Mouse (Mus musculus): Measurements from ENCODE around the gene Gm45808.
"Not testable (repeated sequence)": the region's sequence is repeated elsewhere in the genome, so short reads cannot be mapped to it uniquely, and the experiment has no call there.

Gm45808 gene

GRCm38 (mm10) chr7:45486761-45487415 lies at the start of gene Gm45808:
Gene Gm45808 (minus strand): TSS chr7:45486811.
- no peak for DNase-seq (ENCODE audit: low read depth)

GRCm38 (mm10) chr7:45535676-45536075 lies 49.1 kb upstream of the Gm45808 start:
- DNase-seq (ENCODE audit: low read depth) = no peak

GRCm38 (mm10) chr7:45530643-45531042 lies 44.0 kb upstream of the Gm45808 start:
- DNase-seq (ENCODE audit: low read depth) = no peak

DNA sequence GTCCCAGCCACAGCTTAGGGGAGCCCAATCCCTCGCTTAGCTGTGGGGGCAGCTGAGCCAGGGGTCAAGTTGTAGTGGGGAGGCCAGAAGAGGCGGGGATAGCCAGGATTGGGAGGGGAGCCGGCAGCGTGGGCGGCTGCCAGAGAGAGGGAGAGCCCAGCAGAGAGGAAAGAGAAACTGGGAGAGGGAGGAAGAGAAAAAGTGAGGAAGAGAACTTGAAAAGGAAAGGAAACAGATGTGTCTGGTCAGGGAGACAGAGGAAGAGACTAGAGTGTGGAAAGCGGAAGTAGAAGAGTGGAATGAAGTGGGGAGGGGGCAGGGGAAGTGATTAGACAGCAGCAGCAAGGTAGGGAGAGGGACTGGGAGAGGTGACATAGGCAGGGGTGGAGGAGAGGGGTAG lies 42.9 kb upstream of the Gm45808 start:
- peak; percentile 39 for DNase-seq (ENCODE audit: low read depth)

DNA sequence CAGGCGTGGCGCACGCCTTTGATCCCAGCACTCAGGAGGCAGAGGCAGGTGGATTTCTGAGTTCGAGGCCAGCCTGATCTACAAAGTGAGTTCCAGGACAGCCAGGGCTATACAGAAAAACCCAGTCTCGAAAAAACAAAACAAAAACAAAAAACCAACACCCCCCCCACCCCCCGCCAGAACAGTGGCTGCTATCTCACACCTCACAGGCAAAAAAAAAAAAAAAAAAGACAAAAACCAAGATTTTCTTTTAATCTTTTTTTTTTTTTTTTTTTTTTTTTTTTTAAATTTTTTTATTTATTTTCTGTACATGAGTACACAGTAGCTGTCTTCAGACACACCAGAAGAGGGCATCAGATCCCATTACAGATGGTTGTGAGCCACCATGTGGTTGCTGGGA lies 40.6 kb upstream of the Gm45808 start:
- DNase-seq (ENCODE audit: low read depth) = peak; percentile 70

- peak; percentile 83 for DNase-seq (ENCODE audit: low read depth)
Measured at GRCm38 (mm10) chr7:45526474-45527120, 40.0 kb upstream of the Gm45808 start.

DNA sequence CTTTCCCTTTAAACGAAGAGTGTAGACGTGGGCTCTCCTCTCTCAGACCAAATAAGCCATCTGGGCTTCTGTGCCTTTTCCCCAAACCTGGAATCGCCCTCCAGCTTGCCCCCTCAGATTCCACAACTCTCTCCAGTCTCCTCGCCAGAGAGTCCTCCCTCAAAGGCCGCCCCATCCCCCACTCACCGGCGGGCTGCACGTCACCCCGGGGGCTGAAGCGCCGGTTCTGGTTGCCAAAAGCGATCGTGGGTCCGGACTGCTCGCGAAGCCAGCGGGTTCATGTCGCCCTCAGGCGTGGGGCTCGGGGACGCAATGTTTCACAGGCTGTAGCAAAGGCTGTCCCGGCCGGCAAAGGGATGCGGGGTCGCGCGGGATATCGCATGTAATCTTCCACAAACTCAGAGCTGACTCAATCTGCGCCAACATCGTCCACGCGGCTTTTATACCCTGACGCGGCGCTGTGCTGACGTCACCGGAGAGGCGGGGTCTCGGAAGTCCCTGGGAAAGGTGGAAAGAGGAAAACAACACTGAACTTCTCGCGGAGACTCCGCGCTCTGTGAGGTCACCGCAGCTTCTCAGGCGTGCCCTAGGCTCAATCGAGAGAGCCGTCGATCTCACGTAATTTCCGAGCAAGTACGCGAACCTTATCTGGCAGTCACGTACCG lies 39.3 kb upstream of the Gm45808 start, which contains the start of the genes Ppp1r15a and Plekha4:
Gene Ppp1r15a (minus strand): TSS at position 460 of the 665 bp plus-strand sequence.
Gene Plekha4 (plus strand): TSS at position 522 of the 665 bp plus-strand sequence.
- DNase-seq (ENCODE audit: low read depth) = peak; percentile 98

- DNase-seq (ENCODE audit: low read depth) = peak; percentile 64
Measured at GRCm38 (mm10) chr7:45524841-45525621, 38.4 kb upstream of the Gm45808 start.

GRCm38 (mm10) chr7:45523678-45524170 lies 37.1 kb upstream of the Gm45808 start:
- DNase-seq (ENCODE audit: low read depth) = peak; percentile 40

GRCm38 (mm10) chr7:45522957-45523676 lies 36.5 kb upstream of the Gm45808 start:
- DNase-seq (ENCODE audit: low read depth) = peak; percentile 52

DNA sequence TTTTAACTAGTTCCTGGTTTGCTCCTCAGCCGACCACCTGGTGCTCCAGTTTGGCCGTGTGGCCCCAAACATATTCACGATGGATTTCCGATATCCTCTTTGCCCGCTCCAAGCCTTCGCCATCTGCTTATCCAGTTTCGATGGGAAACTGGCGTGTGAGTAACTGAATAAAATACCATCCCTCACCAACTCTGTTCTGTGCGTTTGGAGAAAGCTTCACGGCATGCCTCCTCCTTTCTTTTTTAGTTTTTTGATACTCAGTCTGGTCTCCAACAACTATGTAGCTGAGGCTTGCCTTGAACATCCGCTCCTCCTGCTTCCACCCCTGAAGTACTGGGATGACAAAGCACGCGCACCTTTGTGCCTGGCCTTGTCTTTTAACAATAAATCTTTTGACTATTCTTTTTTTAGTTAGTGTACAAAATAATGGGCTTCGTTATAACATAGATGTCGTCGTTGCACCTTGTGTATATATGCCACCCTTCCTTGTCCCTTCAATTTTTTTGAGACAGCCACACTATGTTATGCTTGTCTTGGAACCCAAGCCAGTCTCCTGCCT lies 35.7 kb upstream of the Gm45808 start:
- no peak for DNase-seq (ENCODE audit: low read depth)

- peak; percentile 98 for DNase-seq (ENCODE audit: low read depth)
Measured at GRCm38 (mm10) chr7:45521728-45522184, 35.1 kb upstream of the Gm45808 start.

DNA sequence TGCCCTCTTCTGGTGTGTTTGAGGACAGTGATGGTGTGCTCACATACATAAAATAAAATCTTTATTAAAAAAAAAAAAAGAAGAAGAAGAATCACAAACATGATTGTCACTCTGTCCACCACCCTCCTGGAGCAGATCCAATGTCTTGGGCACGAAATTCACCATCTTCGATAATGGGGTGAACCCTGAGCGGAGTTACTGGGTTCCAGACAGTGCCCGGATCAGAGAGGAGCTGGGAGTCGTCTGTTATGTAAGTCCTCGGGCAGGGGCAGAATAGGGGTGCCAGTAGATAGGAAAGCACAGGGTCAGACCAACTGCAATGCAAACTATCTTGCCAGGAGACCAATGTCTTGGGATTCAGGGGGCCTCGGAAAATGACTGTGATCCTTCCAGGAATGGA lies 34.0 kb upstream of the Gm45808 start:
- no peak for DNase-seq (ENCODE audit: low read depth)

GRCm38 (mm10) chr7:45519345-45520120 lies 32.9 kb upstream of the Gm45808 start:
- DNase-seq (ENCODE audit: low read depth) = no peak

- no peak for DNase-seq (ENCODE audit: low read depth)
Measured at GRCm38 (mm10) chr7:45518618-45519017, 32.0 kb upstream of the Gm45808 start.

DNA sequence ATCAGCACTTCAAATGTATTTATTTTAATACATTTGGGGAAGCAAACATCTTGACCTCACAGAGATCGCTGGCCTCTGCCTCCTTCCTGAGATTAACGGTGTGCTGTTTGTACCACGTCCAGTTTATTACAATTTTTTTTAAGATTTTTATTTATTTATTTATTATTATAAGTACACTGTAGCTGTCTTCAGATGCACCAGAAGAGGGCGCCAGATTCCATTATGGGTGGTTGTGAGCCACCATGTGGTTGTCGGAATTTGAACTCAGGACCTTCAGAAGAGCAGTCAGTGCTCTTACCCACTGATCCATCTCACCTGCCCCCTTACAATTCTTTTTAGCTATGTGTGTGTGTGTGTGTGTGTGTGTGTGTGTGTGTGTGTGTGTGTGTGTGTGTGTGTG lies 30.2 kb upstream of the Gm45808 start:
- DNase-seq (ENCODE audit: low read depth) = not testable (repeated sequence)

GRCm38 (mm10) chr7:45515436-45515835 lies 28.8 kb upstream of the Gm45808 start:
- no peak for DNase-seq (ENCODE audit: low read depth)

GRCm38 (mm10) chr7:45514411-45514810 lies 27.8 kb upstream of the Gm45808 start:
- DNase-seq (ENCODE audit: low read depth) = no peak

DNA sequence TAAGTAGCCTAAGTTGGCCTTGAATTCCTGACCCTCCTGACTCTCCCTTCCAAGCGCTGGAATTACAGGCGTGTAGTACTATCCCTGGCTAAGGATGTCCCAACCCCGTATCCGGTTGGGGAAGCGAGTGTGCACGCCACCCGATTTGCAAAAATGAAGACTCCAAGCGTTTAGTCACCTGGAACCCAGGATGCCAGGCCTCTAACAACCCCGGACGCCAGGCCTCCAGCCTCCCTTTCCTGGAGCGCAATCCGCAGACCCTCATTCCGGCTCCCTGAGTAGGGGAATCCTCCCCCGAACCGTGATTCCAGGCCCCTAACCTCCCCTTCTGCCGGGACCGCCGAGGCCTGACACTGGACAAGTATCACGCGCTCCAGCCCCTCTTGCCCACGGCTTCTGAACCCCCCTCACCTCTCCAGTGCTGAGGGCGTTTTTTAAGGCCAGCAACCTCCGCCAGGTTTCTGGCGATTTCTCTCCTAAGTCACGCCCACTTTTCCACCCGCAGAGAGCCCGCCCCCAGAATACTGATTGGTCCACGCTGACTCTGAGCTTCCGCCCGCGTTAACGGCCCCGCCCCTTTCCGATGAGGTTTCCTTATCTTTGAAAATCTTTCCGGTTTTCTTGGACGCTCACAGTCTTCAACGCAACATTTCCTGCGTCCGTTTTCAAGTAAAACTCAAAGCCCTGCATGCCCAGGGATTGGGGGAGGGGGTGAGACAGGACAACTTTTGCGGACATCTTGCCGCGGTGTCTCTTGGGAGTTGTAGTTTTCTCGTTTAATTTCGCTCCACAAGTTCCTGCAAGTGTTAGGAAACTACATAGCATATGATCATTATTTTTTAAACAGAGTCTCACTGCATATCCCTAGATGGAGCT lies 23.5 kb upstream of the Gm45808 start, which contains the start of gene Nucb1:
Gene Nucb1 (minus strand): TSS at position 495 of the 876 bp plus-strand sequence.
- peak; percentile 98 for DNase-seq (ENCODE audit: low read depth)

Measured in induced T-regulatory cell, adult 2 months (primary cell).